Mouse (Mus musculus): Measurements from ENCODE around the gene Sap30bp.

Gene Sap30bp

DNA sequence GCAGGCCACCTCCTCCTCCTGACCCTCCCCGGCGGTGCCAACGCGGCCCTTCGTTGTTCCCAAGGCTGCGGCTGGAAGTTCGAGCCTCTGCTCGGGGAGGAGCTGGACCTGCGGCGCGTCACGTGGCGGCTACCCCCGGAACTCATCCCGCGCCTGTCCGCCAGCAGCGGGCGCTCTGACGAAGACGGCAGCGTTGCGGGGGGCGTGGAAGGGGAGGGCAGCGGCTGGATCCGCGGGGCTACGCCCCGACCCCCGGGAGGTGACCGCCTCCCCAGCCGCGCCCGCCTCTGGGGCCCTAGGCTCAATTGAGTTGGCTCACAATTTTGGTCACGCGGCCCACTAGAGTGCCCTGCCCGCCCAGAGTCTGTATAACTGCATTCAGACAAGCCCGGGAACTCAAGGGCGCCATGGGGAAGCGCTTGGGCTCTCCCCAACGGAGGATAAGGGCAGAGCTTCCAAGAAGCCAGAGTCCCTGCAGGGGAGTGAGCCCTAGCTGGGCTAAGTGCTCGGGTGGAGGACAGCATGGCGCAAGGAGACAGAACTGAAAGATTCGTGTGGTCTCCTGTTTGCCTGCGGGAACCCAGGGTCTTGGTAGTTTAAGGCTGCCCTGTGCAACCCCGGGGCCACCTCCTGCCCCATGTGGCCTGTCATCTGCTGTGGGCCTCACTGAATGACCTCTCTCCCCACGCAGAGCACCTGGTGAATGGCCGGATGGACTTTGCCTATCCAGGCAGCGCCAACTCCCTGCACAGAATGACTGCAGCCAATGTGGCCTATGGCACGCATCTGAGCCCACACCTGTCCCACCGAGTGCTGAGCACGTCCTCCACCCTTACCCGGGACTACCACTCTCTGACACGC, 72.0 kb downstream of the Sap30bp start:
- peak; percentile 90 for DNase-seq

DNA sequence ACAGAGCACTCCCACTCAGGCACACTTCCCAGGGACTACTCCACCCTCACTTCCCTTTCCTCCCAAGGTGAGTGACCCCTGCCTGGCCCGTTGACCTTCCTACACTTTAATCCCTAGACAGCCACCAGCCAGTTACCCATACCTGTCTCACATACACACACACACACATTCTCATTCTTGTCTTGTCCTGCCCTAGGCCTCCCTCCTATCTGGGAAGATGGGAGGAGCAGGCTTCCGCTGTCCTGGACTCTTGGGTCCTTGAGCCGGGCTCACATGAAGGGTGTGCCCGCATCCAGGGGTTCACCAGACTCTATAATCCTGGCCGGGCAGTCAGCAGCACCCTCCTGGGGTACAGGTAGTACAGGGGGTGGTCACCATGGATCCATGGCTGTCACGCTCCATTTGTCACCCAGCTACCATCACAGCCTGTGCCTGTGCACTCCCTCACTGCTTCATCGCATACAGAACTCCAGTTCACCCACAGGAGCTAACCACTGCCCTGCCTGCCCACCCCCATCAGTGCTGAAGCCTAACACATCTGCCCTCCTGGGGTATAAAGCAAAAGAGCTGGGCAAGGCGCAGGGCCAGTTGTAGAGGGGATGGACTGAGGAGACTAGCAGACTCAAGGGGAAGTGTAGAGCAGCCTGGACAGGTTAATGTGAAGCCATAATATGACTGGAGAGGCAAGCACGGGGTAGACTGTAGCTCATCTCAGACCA, 72.8 kb downstream of the Sap30bp start:
- no peak for DNase-seq

DNA sequence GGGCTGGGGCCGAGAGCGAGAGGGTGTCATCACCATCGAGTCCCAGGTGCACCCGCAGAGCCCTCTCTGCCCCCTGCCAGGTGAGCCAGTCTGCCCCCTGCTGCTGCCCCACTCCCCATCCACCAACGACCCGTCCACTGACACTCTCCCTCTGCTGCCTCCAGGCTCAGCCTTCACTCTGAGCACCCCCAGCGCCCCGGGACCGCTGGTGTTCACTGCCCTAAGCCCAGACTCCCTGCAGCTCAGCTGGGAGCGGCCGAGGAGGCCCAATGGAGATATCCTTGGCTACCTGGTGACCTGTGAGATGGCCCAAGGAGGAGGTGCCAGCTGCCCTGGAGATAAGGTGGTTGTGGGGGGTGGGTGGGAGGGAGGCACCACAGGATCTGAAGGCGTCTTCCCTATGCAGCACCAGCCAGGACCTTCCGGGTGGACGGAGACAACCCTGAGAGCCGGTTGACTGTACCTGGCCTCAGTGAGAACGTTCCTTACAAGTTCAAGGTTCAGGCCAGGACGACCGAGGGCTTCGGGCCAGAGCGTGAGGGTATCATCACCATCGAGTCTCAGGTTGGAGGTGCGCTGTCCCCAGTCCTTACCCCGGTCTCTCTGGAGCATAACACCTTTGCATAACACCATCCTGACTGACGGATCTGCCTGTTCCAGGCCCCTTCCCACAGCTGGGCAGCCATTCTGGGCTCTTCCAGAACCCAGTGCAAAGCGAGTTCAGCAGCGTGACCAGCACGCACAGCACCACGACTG, 74.2 kb downstream of the Sap30bp start:
- peak; percentile 13 for DNase-seq

DNA sequence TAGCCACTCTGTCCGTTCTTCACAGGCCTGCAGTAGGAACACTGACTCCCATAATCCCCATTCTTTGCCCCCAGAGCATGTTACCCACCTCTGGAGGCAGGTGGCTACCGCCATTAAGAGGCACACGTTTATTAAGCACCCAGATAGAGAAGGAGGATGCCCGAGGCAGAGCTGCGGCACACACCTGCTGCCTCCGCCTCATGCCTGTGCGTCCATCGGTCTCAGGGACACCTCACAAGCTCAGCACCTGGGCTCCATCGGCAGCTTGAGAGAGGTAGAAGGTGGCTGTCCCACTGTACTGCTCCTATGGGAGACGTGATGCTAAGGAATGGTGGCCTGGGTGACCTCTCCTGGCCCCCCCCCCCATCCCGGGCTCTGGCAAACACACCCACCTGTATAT, 75.3 kb downstream of the Sap30bp start:
- DNase-seq = no peak

DNA sequence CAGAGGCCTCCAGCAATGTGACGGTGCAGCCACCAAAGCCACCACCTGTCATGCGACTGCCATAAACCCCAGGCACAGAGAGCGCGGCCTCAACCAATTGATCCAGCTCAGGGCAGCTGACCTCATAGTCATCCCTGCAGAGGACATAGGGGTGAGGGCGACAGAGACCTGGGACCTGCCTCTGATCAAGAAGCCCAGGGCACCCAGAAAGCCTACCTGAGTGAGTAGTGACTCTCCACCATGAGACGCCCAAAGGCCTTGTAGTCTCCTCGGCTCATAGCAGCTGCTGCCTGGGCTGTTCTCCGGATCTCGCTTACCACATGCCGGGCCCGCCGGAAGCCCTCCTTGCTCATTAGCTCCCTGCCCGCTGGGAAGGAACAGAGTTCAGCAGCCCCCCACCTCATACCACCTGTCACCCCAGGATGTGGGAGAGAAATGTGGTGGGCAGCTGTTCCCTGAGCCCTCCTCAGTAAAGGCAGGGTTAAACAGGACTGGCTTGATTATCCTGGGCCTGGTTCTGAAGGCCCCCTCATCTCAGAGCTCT, 75.8 kb downstream of the Sap30bp start:
- DNase-seq = no peak

DNA sequence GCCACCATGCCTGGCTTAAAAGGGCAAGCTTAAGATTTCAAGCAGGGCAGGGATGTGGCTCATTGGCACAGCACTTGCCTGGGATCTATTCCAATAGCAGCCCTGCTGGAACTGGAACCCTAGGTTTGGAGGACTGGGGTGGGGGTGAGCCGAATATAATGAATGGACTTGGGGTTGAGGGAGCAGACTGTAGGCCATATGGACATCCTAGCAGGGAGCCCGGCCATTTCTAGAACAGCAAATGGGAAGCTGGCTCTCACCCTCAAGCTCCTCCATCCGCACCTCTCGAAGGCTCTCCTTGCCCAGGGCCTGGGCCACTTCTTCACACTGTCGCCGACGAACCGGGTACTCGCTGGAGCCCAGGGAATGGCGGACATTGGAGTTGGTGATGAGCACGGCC, 76.6 kb downstream of the Sap30bp start:
- DNase-seq = no peak

DNA sequence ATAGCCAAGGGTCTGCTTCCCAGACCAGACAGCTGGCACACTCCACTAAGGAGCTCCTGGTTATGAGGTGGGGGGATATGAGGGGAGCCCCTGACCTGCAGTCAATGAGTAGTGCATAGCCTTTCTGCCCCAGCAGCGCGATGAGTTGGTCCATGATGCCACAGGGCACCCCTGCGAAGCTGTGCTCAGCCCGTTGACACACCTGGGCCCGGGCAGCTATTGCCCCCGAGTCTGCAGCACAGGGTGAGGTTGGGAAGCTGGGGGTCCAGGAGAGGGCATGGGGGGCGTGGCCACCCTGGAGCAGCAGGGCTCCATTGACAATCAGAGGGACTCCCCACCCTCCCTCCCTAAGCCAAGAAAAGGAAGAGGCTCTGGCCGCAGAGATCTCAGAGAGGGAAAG, 77.1 kb downstream of the Sap30bp start:
- DNase-seq = no peak

DNA sequence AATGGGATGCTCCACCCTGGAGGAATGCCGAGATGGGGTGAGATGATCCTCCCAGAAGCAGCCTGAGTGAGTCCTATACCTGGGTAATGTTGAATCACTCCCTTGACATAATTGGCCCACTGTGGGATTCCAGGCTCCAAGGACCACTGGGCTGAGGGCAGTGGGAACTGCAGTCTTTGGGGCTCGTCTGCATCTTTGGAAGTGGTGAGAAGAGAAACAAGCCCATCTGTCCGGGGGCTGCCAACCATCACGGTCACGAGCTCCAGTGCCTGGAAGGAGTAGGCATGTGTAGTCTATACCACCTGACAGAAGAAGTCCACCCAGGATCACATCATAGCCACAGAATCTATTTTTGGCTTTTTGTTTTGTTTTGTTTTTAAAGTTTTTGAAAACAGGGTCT, 77.9 kb downstream of the Sap30bp start:
- no peak for DNase-seq

DNA sequence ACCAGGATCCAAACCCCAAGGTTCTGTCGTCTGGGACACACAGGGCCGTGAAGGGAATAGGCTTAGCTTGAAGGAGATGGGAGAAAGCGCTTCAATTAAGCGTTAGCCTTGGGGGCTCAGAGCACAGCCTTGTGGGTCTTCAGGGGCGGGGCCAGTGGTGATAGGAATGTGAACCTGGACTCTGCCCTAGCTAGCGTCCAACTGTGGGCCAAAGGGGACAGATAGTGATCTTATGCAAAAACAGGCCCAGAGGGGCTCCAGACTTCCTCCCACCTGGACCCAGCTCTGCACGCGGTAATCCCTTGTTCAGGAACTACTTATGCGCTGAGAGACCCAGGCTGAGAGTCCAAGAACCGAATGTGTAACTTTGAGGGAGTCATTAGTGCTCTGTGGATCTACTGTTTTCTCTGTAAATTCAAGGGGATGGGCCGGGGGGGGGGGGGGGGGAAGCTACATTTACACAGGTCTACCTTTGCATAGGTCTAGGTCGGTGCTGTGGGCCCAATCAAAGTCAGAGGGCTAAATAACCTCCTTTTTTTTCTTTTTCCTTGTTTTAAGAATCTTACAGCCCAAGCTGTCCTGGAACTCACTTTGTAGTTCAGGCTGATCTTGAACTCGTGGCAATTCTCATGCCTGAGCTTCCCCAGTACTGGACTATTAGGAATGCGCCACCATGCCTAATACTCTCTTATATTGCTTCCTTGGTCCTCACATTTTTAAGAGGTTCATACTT, 78.6 kb downstream of the Sap30bp start:
- DNase-seq = peak; percentile 49

DNA sequence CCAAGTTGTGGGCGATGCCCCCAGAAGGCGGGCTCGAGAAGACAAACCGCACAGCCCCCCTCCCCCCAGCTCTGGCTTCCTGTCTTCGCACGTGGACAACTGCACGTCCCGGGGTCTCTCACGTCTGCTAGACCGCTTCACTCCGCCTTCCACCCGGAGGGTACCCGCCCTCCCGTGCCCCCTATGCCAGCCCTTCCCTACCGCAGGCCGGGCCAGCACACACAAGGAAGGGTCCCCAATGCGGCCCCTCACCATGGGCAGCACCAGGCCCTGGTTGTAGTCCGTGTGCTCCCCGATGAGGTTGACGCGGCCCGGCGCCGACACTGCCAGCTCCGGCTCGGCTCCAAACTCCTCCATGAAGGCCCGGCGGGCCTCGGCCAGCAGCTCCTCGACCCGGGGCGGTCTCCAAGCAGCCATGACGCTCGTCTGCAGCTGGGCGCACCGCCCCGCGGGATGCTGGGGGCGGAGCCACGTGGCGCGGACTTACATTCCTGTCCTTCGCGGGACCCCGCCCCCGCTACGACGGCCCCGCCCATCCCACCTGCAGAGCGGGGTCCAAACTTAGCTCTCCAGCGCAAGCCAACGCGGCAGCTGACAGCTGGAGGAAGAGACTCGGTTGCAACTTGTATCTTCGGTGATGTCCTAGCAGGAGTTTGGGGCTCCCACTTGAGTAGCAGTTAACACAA, 79.3 kb downstream of the Sap30bp start, which contains the start of gene Galk1:
Gene Galk1 (minus strand): TSS at position 458 of the 686 bp plus-strand sequence.
- DNase-seq = peak; percentile 97

DNA sequence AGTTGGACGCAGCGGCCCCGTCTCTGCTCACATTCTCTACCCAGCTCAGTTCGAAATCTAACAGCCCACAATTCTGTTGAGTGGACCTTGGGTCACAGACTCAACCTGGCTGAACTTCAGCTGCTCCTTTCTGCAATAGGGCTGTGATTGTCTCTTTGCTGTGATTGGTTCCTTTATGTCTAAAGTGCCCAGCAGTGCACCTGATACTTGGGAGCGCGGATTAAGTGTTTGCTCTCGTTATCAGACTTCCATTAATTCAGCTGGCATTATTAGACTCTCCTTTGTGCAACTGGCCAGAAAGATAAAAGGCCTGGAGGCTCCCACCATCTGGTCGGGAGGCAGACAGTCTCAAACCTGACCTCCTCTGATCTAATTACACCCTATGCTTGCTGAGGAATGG, 81.7 kb downstream of the Sap30bp start:
- no peak for DNase-seq

All from kidney, postnatal 10 days (tissue).